Mouse (Mus musculus): Measurements from ENCODE around the gene Ddx20. TPM values are rescaled to one million over a fixed set of nuclear protein-coding genes. Genes with fewer than 3 reads are reported as not detected.
"Not testable (repeated sequence)": the region's sequence is repeated elsewhere in the genome, so short reads cannot be mapped to it uniquely, and the experiment has no call there.

Ddx20 gene
- total RNA-seq, 2 experiments from 2014 or later: 8.6 to 9.7 TPM

- no peak for DNase-seq
These were observed 18.2 kb upstream of the Ddx20 start for GRCm38 (mm10) chr3:105705561-105705960.

- peak; percentile 76 for DNase-seq
These were observed 17.7 kb upstream of the Ddx20 start for GRCm38 (mm10) chr3:105705061-105705549.

GRCm38 (mm10) chr3:105704031-105705008 lies 16.9 kb upstream of the Ddx20 start, which contains the start of gene Inka2:
Inka2 (plus strand) TSS chr3:105704599.
- DNase-seq: peak; percentile 71

DNA sequence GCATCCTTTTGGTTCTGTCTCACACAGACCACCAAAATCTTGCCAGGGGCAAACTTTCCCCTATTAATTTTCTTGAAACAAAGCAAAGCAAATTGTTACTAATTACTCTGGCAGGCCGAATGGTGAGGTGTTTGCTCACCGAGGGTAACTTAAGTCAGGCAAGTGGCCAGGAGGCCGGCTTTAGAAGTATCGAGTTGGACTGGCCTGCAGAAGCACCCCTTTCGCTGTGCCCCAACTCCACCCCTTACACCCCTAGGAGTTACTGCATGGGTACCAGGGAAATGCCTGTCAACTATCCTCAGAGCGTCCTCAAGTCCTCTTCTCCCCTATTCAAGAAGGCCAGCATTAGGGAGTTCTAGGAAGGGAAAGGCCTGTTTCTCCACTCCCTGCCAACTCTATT lies 16.2 kb upstream of the Ddx20 start:
- DNase-seq: no peak

GRCm38 (mm10) chr3:105701399-105701798 lies 14.0 kb upstream of the Ddx20 start:
- no peak for DNase-seq

DNA sequence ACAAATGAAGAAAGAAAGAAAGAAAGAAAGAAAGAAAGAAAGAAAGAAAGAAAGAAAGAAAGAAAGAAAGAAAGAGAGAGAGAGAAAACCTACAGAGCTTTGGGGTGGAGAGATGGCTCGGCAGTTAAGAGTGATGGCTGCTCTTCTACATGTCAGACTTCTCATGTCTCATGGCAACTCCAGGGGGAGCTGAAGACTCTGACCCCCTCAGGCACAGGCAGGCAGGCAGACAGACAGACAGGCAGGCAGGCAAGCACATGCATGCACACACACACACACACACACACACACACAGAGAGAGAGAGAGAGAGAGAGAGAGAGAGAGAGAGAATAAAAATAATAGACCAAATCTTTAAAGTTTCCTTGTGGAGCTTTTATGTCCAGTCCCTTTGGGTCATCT lies 13.4 kb upstream of the Ddx20 start:
- not testable (repeated sequence) for DNase-seq

GRCm38 (mm10) chr3:105699241-105699933 lies 12.0 kb upstream of the Ddx20 start:
- DNase-seq: no peak

DNA sequence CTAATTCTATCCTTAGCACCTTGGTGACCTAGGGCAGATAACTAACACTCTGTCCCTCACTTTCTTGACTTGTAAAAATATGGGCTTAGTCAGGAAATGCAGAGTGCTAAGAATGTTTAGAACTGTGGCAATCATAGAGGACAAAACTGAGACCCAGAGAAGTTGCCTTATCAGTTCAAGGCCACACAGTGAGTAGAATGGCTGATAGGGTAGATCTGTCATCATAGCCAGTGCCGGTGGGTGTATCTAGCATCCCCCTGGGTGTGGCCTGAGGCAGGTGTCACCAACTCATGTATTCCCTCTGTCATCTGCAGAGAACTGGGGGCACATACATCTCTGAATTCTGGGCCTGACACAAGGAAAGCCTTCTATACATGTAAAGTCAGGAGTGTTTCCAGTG lies 10.9 kb upstream of the Ddx20 start:
- no peak for DNase-seq

- no peak for DNase-seq
These were observed 9.7 kb upstream of the Ddx20 start for GRCm38 (mm10) chr3:105697148-105697441.

DNA sequence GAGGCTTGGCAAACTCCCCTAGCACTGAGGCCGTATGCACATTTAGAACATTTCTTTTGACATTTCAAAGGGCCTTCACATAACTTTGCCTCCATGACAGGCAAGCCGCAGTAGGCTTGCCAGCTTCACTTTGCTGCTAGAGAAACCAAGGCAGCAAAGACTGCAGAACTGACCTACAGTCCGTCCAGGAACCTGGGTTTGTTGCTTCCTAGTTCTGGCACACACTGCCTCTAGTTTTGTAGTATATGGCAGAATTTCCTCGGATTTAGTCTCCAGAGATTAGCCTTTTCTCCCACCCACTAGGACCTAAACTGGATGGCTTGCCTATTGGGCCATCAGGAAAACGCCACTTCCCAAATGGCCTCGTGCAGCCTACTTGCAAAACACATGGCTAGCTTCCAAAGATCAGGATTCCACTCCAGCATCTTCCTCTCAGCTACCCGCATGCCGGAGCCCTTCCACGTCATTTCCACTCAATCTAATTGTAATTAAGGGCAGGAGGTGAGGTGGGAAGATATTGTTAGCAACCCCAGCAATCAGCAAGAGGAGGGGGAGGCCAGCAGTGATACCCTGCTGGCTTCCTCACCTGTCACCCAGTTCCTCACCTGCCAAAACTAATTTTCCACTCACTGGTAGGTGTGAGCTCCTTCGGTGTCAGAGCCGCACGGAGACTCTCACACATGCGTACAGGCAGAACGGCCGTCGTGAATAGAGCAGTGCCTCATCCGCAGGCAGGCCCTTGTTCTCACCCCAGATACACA lies 9.2 kb upstream of the Ddx20 start:
- no peak for DNase-seq

DNA sequence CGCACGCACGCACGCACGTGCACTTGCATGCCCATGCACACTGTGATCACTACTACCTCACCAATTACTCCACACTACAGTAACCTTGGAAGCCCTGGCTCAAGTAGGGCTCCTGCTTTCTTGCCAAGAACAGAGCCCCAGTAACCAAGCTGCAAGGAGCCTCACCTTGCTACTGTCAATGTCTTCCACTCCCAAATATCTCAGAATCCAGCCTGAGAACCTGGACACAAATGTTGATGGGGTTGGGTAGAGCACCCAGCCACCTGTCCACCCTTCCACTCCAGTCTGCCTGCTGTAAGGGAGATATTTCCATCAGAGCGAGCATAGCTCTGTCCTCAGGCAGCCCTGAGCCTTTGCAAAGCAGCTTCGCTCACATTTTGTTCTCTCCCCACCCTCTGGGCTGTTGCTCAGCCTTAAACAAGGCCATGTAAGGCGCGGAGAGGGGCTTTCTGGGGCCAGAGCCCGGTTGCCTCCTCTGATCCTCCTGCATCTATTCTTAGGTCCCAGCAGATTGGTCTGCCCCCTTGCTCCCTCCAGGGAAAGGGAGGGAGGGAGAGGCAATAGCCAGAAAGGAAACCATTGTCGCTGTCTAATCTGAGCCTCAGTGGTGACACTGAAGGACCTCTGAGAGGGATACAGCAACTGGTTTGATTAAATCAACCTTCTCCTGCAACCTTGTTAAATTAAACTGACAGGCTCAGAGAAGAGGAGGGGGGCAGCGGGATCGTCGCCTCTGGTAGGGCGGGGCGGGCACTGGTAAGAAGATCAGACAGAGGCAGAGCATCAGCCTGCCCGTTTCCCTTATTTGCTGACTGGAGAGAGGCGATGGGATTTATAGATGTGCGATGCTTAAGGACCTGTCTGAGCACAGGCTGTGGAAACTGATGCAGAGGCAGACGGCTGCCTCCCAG lies 8.4 kb upstream of the Ddx20 start:
- DNase-seq: no peak

GRCm38 (mm10) chr3:105693327-105694080 lies 6.1 kb upstream of the Ddx20 start:
- DNase-seq: no peak

- no peak for DNase-seq
These were observed 1.2 kb upstream of the Ddx20 start for GRCm38 (mm10) chr3:105688536-105688935.

GRCm38 (mm10) chr3:105686394-105687323 lies 715 bp downstream of the Ddx20 start:
- DNase-seq: no peak

DNA sequence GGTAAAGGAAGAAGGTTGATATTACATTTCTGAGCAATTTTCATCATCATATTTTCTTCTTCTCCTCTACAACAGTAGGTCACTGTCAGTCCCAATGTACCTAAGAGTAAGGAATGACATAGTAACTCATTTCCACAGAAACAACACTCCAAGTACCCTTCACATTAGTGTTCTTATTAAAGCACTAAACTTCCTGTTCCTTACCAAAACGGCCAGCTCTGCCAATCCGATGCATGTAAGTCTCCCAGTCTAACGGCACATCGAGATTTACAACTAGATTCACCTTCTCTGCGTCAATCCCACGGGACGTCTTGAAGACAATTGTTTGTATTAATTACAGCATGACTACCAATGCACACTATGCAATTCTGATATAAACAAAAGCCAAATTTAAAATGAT lies 7.0 kb downstream of the Ddx20 start:
- no peak for DNase-seq

DNA sequence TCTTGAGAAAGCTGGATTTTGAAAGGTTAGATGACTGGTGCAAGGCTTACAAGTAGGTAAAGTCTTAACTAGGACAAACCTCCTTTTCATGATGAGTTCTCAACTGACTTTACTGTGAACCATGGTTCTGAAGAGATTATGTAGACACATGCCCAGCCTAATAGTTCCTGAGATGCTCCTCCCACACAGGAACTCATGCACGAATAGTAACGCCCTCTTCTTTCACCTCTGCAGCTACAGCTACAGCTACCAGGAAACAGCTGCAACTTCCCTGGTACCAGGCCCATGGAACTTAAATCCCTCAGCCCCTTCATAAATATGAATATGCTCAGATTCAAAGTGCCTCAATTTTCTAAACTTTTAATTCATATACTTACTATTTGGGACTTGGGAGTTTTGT lies 11.4 kb downstream of the Ddx20 start:
- no peak for DNase-seq

GRCm38 (mm10) chr3:105674595-105675218 lies 12.7 kb downstream of the Ddx20 start:
- DNase-seq: peak; percentile 36

GRCm38 (mm10) chr3:105670801-105671200 lies 16.6 kb downstream of the Ddx20 start:
- DNase-seq: no peak

- no peak for DNase-seq
These were observed 17.6 kb downstream of the Ddx20 start for GRCm38 (mm10) chr3:105669776-105670175.

Data from gastrocnemius, postnatal 10 days (tissue).